Mouse (Mus musculus): ENCODE data around the gene Hipk1. TPM values are rescaled to one million over a fixed set of nuclear protein-coding genes. Genes with fewer than 3 reads are reported as not detected.
A peak's percentile ranks its signal among the peaks of the same experiment; 100 is the strongest.
"Not testable (repeated sequence)": the region's sequence is repeated elsewhere in the genome, so short reads cannot be mapped to it uniquely, and the experiment has no call there.

Gene Hipk1
- 80.5 TPM for polyA plus RNA-seq (2021)

DNA sequence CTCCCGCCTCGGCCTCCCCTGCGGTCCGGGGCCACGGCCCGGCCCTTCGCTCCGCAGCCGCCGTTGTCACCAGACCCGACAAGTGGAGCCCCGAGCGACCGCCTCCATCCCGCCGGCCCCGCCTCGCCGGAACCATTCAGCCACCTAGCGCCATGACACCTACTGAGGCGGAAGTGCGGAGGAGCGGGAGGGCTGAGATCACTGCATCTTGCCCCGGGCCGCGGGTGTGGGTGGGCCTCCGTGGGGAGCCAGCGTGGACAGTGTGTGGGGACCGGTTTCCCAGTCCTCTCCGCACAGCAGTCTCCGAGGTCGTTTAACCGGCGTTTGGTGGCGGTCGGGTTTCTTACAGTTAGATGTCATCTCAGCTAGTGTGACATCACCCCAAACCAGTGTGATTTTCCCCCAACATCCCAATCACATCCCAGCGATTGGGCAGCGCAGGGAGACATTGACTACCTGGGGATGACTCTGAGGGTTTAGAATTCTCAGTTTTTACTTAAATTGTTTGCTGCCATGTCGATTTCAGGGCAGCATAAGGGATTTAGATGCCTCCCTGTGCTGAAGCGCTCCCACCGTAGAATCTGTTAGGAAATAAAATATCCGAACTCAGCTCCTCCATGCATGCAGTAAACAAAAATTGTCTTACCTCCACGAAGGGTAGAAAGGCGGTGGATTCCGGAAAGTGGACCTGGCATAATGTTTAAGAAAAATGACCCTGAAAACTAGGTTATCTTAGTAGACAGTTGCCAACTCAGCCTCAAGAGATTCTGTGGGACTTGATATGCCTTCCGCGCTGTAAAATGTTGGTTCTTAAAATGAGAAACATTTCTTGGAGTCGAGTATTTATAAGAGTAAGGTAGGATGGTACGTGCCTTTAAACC, at the start of gene Hipk1:
Hipk1 (minus strand) TSS at position 334 of the 881 bp plus-strand sequence.
- DNase-seq (ENCODE audit: low read depth, low spot score) (no peak), ATAC-seq (peak; percentile 88)
- ChIA-PET POLR2A (interaction anchor here (1.0 to 3.5 kb wide), 5 partner anchors 12 to 28 kb away, joined by 4 to 25 read pairs (median 5); partner anchors contain the start of genes Ap4b1, Dclre1b and Gm43064), CTCF (interaction anchor here (2.4 kb wide), 1 partner anchor 18 kb away, joined by 8 read pairs; no protein-coding TSS in a partner anchor)
- H3K27me3 ChIP-seq, result no peaks in the 10 kb centered on the region
- TF ChIP-seq CTCF (IDR thresholded peaks at IDR 0.05), result no peak
- in situ Hi-C loops (cut with MboI; ENCODE audit: low pct_unique_long_range_greater_than_20kb), result no loop called here

DNA sequence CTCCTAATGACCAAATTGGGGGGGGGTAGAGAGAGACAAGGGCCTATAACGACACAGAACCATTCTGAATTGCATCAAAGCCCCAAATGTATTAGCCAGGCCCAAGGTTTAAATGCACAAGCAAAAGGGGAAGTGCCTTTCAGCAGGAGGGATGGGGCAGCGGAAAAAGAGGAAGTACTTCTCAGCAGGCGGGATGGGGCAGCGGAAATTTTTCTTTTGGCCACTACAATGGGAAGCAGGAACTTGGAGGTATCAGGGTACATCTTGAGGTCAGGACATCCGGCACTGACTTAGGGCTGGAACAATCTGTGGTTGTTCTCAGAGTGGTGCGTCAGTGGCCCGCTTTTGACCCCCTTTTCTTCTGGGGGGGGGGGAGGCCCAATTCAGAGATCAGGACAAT, 49.6 kb upstream of the Hipk1 start:
- POLR2A ChIA-PET; ATAC-seq; H3K27me3 ChIP-seq; in situ Hi-C loops (cut with MboI; ENCODE audit: low pct_unique_long_range_greater_than_20kb); CTCF ChIA-PET; DNase-seq (ENCODE audit: low read depth, low spot score): not testable (repeated sequence)

- DNase-seq (ENCODE audit: low read depth, low spot score); H3K27me3 ChIP-seq; ATAC-seq; POLR2A ChIA-PET; in situ Hi-C loops (cut with MboI; ENCODE audit: low pct_unique_long_range_greater_than_20kb); CTCF ChIA-PET: not testable (repeated sequence)
Measured at GRCm38 (mm10) chr3:103840195-103840594, 48.8 kb upstream of the Hipk1 start.

- in situ Hi-C loops (cut with MboI; ENCODE audit: low pct_unique_long_range_greater_than_20kb), result no loop called here
- TF ChIP-seq CTCF (IDR thresholded peaks at IDR 0.05), result no peak
- H3K27me3 ChIP-seq, result no peaks in the 10 kb centered on the region
- ChIA-PET CTCF (no interaction called here), POLR2A (no interaction called here)
- no peak for DNase-seq (ENCODE audit: low read depth, low spot score)
- ATAC-seq, result no peak
Measured at GRCm38 (mm10) chr3:103839711-103840110, 48.3 kb upstream of the Hipk1 start.

DNA sequence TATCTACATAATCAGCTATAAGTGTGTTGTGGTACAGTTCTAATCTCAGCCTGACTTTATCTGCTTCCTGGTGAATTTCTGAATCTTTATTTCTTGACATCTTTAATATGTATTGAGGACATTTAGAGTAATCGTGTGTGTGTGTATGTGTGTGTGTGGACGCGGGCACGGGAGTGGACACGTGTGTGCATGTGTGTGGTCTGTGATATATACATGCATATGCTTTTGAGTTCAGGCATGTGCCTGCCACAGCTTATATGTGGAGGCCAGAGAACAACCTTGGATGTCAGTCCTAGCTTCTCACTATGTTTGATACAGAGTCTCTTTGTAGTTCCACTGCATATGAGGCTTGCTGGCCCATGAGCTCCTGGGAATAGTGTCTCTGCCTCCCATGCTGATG, 45.1 kb upstream of the Hipk1 start:
- no peak for ATAC-seq
- in situ Hi-C loops (cut with MboI; ENCODE audit: low pct_unique_long_range_greater_than_20kb), result no loop called here
- ChIA-PET CTCF (interaction anchor here (1.0 to 2.4 kb wide), 6 partner anchors 9 to 16 kb away, joined by 3 to 10 read pairs (median 4); no protein-coding TSS in a partner anchor), POLR2A (no interaction called here)
- no peak for DNase-seq (ENCODE audit: low read depth, low spot score)
- TF ChIP-seq CTCF (IDR thresholded peaks at IDR 0.05), result no peak
- H3K27me3 ChIP-seq, result no peaks in the 10 kb centered on the region

GRCm38 (mm10) chr3:103835951-103836310, 44.6 kb upstream of the Hipk1 start:
- in situ Hi-C loops (cut with MboI; ENCODE audit: low pct_unique_long_range_greater_than_20kb), result no loop called here
- CTCF ChIA-PET, result interaction anchor here (1.0 to 2.4 kb wide), 6 partner anchors 8 to 16 kb away, joined by 3 to 10 read pairs (median 4); no protein-coding TSS in a partner anchor

DNA sequence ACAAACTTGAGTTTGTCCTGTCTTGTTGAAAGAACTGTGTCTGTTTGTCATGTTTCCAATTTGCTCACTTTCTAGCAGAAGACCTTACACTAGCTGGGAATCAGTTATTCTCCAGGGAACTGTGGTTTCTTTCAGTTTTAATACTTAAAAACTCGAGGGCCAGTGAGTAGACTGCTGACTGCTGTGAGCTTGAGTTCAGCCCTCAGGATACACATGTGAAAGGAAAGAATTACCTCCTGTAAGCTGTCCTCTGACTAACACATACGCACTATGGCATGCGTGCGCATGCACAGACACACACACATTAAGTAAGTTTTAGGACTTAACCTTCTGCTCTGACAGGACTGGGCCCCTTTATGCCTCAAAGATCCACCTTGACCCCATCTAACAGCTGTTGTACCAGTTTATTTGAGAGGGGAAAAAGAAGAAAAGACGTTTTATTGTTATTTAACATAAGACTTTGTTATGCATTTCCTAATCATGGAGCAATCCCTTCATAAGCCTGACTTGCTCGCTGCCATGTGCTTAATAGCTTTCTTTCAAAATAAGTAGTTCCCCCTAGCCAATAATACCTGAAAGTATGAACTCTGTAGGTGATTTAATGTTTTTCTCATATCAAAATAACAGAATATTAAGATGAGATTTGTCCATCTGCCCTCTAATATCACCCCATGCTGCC, 44.0 kb upstream of the Hipk1 start:
- ChIA-PET CTCF (interaction anchor here (1.0 to 2.4 kb wide), 4 partner anchors 11 to 24 kb away, joined by 3 to 10 read pairs (median 3); no protein-coding TSS in a partner anchor), POLR2A (no interaction called here)
- in situ Hi-C loops (cut with MboI; ENCODE audit: low pct_unique_long_range_greater_than_20kb), result no loop called here
- DNase-seq (ENCODE audit: low read depth, low spot score) (no peak), ATAC-seq (no peak)
- TF ChIP-seq CTCF (IDR thresholded peaks at IDR 0.05), result no peak
- no peaks in the 10 kb centered on the region for H3K27me3 ChIP-seq

More at GRCm38 (mm10) chr3:103835951-103836310, 44.6 kb upstream of the Hipk1 start:
- DNase-seq (ENCODE audit: low read depth, low spot score) (no peak), ATAC-seq (no peak)
- POLR2A ChIA-PET, result no interaction called here
- no peak for TF ChIP-seq CTCF (IDR thresholded peaks at IDR 0.05)
- H3K27me3 ChIP-seq, result no peaks in the 10 kb centered on the region

GRCm38 (mm10) chr3:103834001-103834400, 42.6 kb upstream of the Hipk1 start:
- no peak for ATAC-seq
- DNase-seq (ENCODE audit: low read depth, low spot score), result no peak

DNA sequence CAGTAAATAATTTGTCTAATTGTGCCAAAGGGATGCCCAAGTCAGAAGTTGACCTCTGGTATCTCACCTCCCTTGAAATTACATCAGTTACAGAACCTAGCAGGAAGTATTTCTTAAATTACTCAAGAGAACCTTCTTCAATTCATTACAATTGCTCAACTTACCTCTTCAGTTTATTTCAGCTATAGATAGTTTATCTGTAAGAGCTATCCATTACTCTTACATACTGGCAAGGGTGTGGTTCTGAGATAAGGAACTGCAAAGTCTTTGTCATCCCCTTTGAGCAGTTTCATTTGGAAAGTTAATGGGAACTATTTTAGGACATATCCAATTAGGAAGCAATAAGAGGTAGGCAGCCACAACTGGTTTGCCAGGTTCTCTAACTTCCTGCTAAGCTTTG, 41.1 kb upstream of the Hipk1 start, which contains the start of gene Bcl2l15:
Bcl2l15 (plus strand) TSS at position 176 of the 400 bp plus-strand sequence.
- in situ Hi-C loops (cut with MboI; ENCODE audit: low pct_unique_long_range_greater_than_20kb), result no loop called here
- ChIA-PET CTCF (interaction anchor here (0.7 to 2.5 kb wide), 3 partner anchors 10 to 20 kb away, joined by 3 to 6 read pairs (median 4); no protein-coding TSS in a partner anchor), POLR2A (no interaction called here)
- no peak for TF ChIP-seq CTCF (IDR thresholded peaks at IDR 0.05)
- ATAC-seq, result no peak
- no peak for DNase-seq (ENCODE audit: low read depth, low spot score)
- no peaks in the 10 kb centered on the region for H3K27me3 ChIP-seq

More at GRCm38 (mm10) chr3:103834001-103834400, 42.6 kb upstream of the Hipk1 start:
- ChIA-PET CTCF (interaction anchor here (0.8 kb wide), 1 partner anchor 125 kb away, joined by 3 read pairs; no protein-coding TSS in a partner anchor), POLR2A (no interaction called here)
- TF ChIP-seq CTCF (IDR thresholded peaks at IDR 0.05), result no peak
- in situ Hi-C loops (cut with MboI; ENCODE audit: low pct_unique_long_range_greater_than_20kb), result no loop called here
- H3K27me3 ChIP-seq, result no peaks in the 10 kb centered on the region

- no peak for TF ChIP-seq CTCF (IDR thresholded peaks at IDR 0.05)
- POLR2A ChIA-PET, result interaction anchor here (1.2 kb wide), 1 partner anchor 29 kb away, joined by 3 read pairs; the partner anchor contains the start of gene Ptpn22
- H3K27me3 ChIP-seq, result no peaks in the 10 kb centered on the region
- ATAC-seq (peak; percentile 26), DNase-seq (ENCODE audit: low read depth, low spot score) (no peak)
- in situ Hi-C loops (cut with MboI; ENCODE audit: low pct_unique_long_range_greater_than_20kb), result no loop called here
- CTCF ChIA-PET, result interaction anchor here (0.8 to 2.5 kb wide), 7 partner anchors 11 to 138 kb away, joined by 3 to 6 read pairs (median 4); partner anchors contain the start of gene Ptpn22
Measured at GRCm38 (mm10) chr3:103831146-103831545, 39.8 kb upstream of the Hipk1 start.

Data from Patski (cell line).